Mouse (Mus musculus) stomach, postnatal 0 days (tissue): ENCODE results near the gene Ssc5d. TPM values are rescaled to one million over a fixed set of nuclear protein-coding genes. Genes with fewer than 3 reads are reported as not detected.

Experiments used
- ATAC-seq: fragments of 200-750 bp; cut with Nextera tagmentation; 2 replicates; pipeline ENCODE4 v1.8.0; 2017; ENCODE audit not compliant: low FRiP score, low TSS enrichment
- DNase-seq: peaks from one replicate; pipeline ENCODE4 v3.0.0-alpha.2; 2016; ENCODE audit warnings: low spot score
- H3K27ac ChIP-seq: fragments of 300-500 bp; sonication (generic); replicated peaks from 2 replicates; pipeline ENCODE4 v1.5.1; 2014; ENCODE audit warnings: mild to moderate bottlenecking, control low read depth
- H3K27me3 ChIP-seq: fragments of 300-500 bp; sonication (generic); 2 replicates; pipeline ENCODE4 v1.6.1; 2014; ENCODE audit warnings: low read length; ENCODE audit not compliant: control insufficient read depth, insufficient read depth
- H3K36me3 ChIP-seq: fragments of 300-500 bp; sonication (generic); 2 replicates; pipeline ENCODE4 v1.6.1; 2014; ENCODE audit warnings: low read length, mixed read lengths; ENCODE audit not compliant: control insufficient read depth, insufficient read depth
- H3K4me1 ChIP-seq: fragments of 300-500 bp; sonication (generic); replicated peaks from 2 replicates; pipeline ENCODE4 v1.6.1; 2014; ENCODE audit warnings: antibody characterized with exemption; ENCODE audit not compliant: control insufficient read depth, insufficient read depth
- H3K4me2 ChIP-seq: fragments of 300-500 bp; sonication (generic); replicated peaks from 2 replicates; pipeline ENCODE4 v1.6.1; 2014; ENCODE audit warnings: low read depth, mild to moderate bottlenecking, control low read depth, moderate library complexity
- H3K4me3 ChIP-seq: fragments of 300-500 bp; sonication (generic); 2 replicates; pipeline ENCODE4 v1.5.1; 2014; ENCODE audit warnings: low read depth, low read length, control low read depth
- H3K9ac ChIP-seq: fragments of 300-500 bp; sonication (generic); 2 replicates; pipeline ENCODE4 v1.6.1; 2014; ENCODE audit warnings: mild to moderate bottlenecking, low read length, control low read depth, mixed read lengths
- H3K9me3 ChIP-seq: fragments of 300-500 bp; sonication (generic); 2 replicates; pipeline ENCODE4 v1.6.1; 2016; ENCODE audit warnings: low read length; ENCODE audit not compliant: control insufficient read depth
- CTCF ChIP-seq: IDR thresholded peaks from 2 replicates; pipeline ENCODE4 v1.5.1; 2016; ENCODE audit warnings: antibody characterized with exemption, low read depth, mild to moderate bottlenecking, moderate library complexity
- EP300 ChIP-seq: optimal IDR thresholded peaks from 2 replicates; pipeline ENCODE3; 2016; ENCODE audit warnings: antibody characterized with exemption
- WGBS: fragments of 180-500 bp; shearing (Covaris S2); extraction: QIAGEN DNeasy Blood & Tissue Kit; methylation state at CpG from one replicate; pipeline ENCODE4 v1.1.7; 2014; 5-methylcytosine and 5-hydroxymethylcytosine counted together
- polyA plus RNA-seq: library from polyadenylated mRNA; unstranded; fragments of >200 nt; fragmentation: Nextera tagmentation; extraction: Ambion mirVana; gene quantifications from 2 replicates; pipeline ENCODE4 v1.2.1, GENCODE M21; 2015

The Ssc5d gene
- polyA plus RNA-seq, 1 experiment from 2014 or later, result 1.3 TPM

DNA sequence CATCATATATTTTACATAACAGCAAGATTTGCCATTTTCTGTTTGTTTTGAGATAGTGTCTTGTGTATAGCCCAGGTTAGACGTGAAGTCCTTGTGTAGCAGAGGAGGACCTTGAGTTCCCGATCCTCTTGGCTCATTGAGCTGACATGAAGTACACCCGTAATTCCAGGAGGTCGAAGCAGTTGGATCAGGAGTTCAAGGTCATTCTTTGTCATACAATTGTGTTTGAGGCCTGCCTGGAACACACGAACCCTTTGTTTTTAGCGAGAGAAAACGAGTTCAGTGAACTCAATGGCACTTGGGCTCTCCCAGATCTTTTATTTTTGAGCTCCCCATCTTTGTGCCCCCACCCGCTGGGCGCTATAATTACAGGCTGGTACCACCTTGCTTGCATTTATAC, 23.2 kb upstream of the Ssc5d start:
- Histone ChIP-seq H3K27ac (no peak overlapping the region), H3K9me3 (no peaks in the 10 kb centered on the region), H3K4me3 (no peak overlapping the region), H3K9ac (no peak overlapping the region), H3K27me3 (no peaks in the 10 kb centered on the region), H3K36me3 (no peaks in the 10 kb centered on the region), H3K4me1 (0 out of 2 replicates have a peak, but pooled peaks cover 2% of the 10 kb centered on the region), H3K4me2 (no peak overlapping the region)
- DNase-seq (no peak), ATAC-seq (no peak)
- no peak for TF ChIP-seq CTCF
- no peak for TF ChIP-seq EP300
- WGBS, result 81% methylated on average over 9 of the region's 9 CpGs

DNA sequence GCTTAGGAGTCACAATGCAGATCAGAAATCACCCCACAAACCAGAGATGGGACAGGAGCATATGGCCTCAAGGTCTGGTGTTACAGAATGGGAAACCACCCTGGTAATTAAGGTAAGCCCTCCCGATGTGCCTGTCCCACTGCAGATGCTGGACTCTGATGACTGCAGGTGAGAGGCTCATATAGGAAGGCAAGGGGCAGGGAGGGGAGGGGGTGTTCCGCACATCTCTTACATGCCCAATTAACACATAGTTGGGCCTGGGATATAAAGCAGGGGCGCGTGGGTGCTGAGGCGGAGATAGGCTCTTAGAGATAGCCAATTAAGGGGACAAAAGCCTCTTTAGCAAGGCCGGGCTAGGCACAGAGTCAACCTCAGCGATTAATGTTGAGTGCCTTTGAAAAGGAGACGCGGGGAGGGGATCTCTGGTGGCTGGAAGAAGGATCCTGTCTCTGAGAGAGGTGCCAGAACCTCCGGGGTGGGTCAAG, 19.1 kb upstream of the Ssc5d start, which contains the start of gene Gm36210:
Gene Gm36210 (minus strand): TSS at position 51 of the 485 bp plus-strand sequence.
- no peak within 1 kb of the TSS for H3K9ac ChIP-seq
- TF ChIP-seq EP300 (no peak), CTCF (no peak)
- no peaks in the 10 kb centered on the region for H3K36me3 ChIP-seq
- no peak within 1 kb of the TSS for H3K4me3 ChIP-seq
- H3K27me3 ChIP-seq, result no peaks in the 10 kb centered on the region
- DNase-seq (no peak), ATAC-seq (no peak)
- H3K9me3 ChIP-seq, result no peaks in the 10 kb centered on the region
- H3K4me2 ChIP-seq, result no peak within 1 kb of the TSS
- H3K27ac ChIP-seq, result no peak within 1 kb of the TSS
- 70% methylated on average over 10 of the region's 10 CpGs for WGBS
- H3K4me1 ChIP-seq, result no peaks in the 10 kb centered on the region

DNA sequence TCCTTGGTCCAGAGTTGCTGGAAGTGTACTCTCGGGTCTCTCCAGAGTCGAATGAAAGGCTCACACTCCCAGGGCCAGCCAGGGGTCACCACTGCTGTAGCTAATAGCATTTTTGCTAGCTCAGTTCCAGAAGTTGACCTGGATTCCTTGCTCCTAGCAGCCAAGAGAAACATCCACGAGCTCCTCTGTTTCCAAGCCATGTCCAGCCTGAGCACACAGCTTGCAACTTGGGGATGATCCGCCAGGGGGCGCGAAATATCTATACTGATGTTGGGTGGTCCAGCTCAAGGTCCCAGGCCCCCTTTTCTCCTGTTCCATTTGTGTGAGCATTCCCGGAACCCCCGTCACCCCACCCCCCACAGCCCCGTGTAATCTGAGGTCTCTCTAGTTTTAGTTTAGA, 14.0 kb upstream of the Ssc5d start:
- 24% methylated on average over 9 of the region's 9 CpGs for WGBS
- peak; percentile 62 for DNase-seq
- Histone ChIP-seq H3K4me2 (no peak overlapping the region), H3K4me3 (no peak overlapping the region), H3K36me3 (no peaks in the 10 kb centered on the region), H3K9me3 (no peaks in the 10 kb centered on the region), H3K9ac (no peak overlapping the region), H3K27ac (no peak overlapping the region), H3K4me1 (no peaks in the 10 kb centered on the region; the same call in 1 of the 2 replicates), H3K27me3 (no peaks in the 10 kb centered on the region)
- no peak for TF ChIP-seq EP300
- peak; percentile 69 for TF ChIP-seq CTCF
- no peak for ATAC-seq

DNA sequence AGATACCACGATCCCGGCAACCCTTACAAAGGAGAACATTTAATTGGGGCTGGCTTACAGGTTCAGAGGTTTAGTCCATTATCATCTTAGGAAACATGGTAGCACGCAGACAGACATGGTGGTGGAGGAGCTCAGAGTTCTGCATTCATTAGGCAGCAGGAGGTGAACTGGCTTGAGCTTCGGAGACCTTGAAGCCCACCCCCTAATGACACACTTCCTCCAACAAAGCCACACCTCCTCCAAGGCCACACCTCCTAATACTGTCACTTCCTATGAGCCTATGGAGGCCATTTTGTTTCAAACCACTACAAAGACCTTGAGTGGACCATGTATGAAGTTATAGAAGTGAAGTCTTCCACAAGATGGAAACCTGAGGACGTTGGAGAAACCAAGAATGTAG, 13.3 kb upstream of the Ssc5d start:
- no peak overlapping the region for H3K27ac ChIP-seq
- DNase-seq (no peak), ATAC-seq (no peak)
- no peaks in the 10 kb centered on the region; the same call in 1 of the 2 replicates for H3K4me1 ChIP-seq
- no peak overlapping the region for H3K4me2 ChIP-seq
- no peak for TF ChIP-seq CTCF
- no peak overlapping the region for H3K9ac ChIP-seq
- no peaks in the 10 kb centered on the region for H3K36me3 ChIP-seq
- no peak overlapping the region for H3K4me3 ChIP-seq
- H3K9me3 ChIP-seq, result no peaks in the 10 kb centered on the region
- 64% methylated on average over 5 of the region's 5 CpGs for WGBS
- H3K27me3 ChIP-seq, result no peaks in the 10 kb centered on the region

DNA sequence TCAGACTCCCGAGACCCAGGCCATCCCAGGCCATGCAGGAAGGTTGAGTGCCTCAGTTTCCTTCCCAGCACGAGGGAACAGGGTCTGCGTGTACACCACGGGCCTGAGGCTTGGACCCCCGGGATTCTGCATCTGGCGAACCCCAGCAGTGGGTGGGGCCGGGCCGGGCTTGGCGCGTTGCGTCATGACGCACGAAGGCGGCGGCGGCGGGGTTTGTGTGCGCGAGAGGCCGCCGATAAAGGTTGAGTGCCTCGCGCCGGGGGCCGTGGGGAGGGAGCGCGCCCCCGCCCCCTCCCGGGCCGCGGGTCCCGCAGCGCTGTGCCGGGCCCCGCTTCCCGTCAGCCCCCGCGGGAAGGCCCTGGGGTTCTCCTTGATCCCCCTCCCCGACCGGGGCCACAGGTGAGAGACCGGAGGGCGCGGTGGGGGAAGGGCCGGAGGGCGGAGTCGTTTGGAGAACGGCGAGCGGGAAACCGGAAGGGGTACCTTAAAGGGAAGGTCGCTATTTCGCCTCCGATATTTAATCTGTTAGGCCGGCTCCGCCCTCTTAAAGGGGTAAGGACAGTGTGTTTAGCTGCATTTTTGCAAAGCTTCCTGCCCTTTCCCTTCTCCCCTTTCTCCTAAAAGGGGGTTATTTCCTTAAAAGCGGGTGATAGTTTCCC, 10.4 kb upstream of the Ssc5d start, which contains the start of gene Zfp628:
Gene Zfp628 (plus strand): TSS at position 211 of the 659 bp plus-strand sequence.
- DNase-seq (peak; percentile 94), ATAC-seq (peak; percentile 90)
- peaks cover 8% of the 10 kb centered on the region for H3K36me3 ChIP-seq
- no peaks in the 10 kb centered on the region for H3K9me3 ChIP-seq
- no peak for TF ChIP-seq EP300
- TF ChIP-seq CTCF, result no peak
- under 1% methylated on average over 40 of the region's 56 CpGs for WGBS
- no peaks in the 10 kb centered on the region; the same call in 1 of the 2 replicates for H3K4me1 ChIP-seq
- H3K27me3 ChIP-seq, result no peaks in the 10 kb centered on the region
- peak within 1 kb of the TSS; percentile 70 for H3K4me2 ChIP-seq
- peak within 1 kb of the TSS; percentile 72 for H3K4me3 ChIP-seq
- H3K9ac ChIP-seq, result peak within 1 kb of the TSS; percentile 86
- H3K27ac ChIP-seq, result peak within 1 kb of the TSS; percentile 98
